Comparison of ENCODE assay signal across 26 mouse cellular contexts in genomic region chr10:93071753-93072152, GRCm38 (mm10). TPM values are rescaled to one million over a fixed set of nuclear protein-coding genes. Genes with fewer than 3 reads are reported as not detected.
DNase-seq lines count a peak whose midpoint lies in the region; ATAC-seq and TF ChIP-seq lines count a peak whose summit lies in the region.
"Had no signal": no experiment of that assay in that cellular context is flagged by ENCODE, and none has a peak within 500 bp of the region (broad histone marks: within the 10 kb centered on the region; RNA-seq: fewer than 3 reads in every experiment).

No protein-coding gene starts in this region.

- no peak for DNase-seq in frontal cortex, postnatal 10 days (ENCODE audit: low spot score in 2 of 2)
- DNase-seq in left cerebral cortex, postnatal 25 days (ENCODE audit: low spot score in 2 of 2) = peak; percentile 50 to 80
- no peak for DNase-seq in left cerebral cortex, postnatal 4 days
- peak; percentile 52 to 65 for DNase-seq in layer of hippocampus, adult 2 months (ENCODE audit: low spot score in 2 of 2)
- DNase-seq: adrenal gland, postnatal 14 days; B cell, adult 2 months; cerebellum, adult 9-11 months; heart, adult 18-20 months; kidney, adult 9 months; kidney, postnatal 36 days; thymus, postnatal 25 days had no signal

- H3K27me3 ChIP-seq in C2C12 (ENCODE audit: control insufficient read depth, insufficient read depth, insufficient read length) = no peaks in the 10 kb centered on the region
- H3K27me3 ChIP-seq: embryonic facial prominence, embryonic 15.5 days; heart, embryonic 15.5 days; limb, embryonic 12.5 days; neural tube, embryonic 13.5 days; Patski had no signal

- intact Hi-C loops in left cerebral cortex, postnatal 25 days (cut with DNase I) = loop anchor here (10.0 kb wide), 1 partner anchor 203 kb away; no protein-coding TSS in a partner anchor
- intact Hi-C loops in left cerebral cortex, postnatal 4 days (cut with DNase I) = loop anchor here (10.0 kb wide), 2 partner anchors 93 to 213 kb away; partner anchors contain the start of gene Cdk17

- H3K79me3 ChIP-seq in C2C12 (ENCODE audit: low read depth) = no peaks in the 10 kb centered on the region

- no peaks in the 10 kb centered on the region for H3K79me2 ChIP-seq in C2C12 (ENCODE audit: control insufficient read depth, insufficient read depth)

- no peak overlapping the region for H3ac ChIP-seq in C2C12 (ENCODE audit: control insufficient read depth, insufficient read length, low read depth)

- no peak overlapping the region for H3K4me3 ChIP-seq in C2C12 (ENCODE audit: insufficient read depth, poor library complexity, severe bottlenecking)
- no peak overlapping the region for H3K4me3 ChIP-seq in layer of hippocampus, adult 2 months
- H3K4me3 ChIP-seq: embryonic facial prominence, embryonic 15.5 days; forebrain, embryonic 13.5 days; heart, embryonic 15.5 days; limb, embryonic 12.5 days; midbrain, embryonic 10.5 days; neural tube, embryonic 13.5 days had no signal

- H3K36me3 ChIP-seq in C2C12 (ENCODE audit: control insufficient read depth, insufficient read depth) = no peaks in the 10 kb centered on the region
- H3K36me3 ChIP-seq: embryonic facial prominence, embryonic 15.5 days; heart, embryonic 15.5 days; limb, embryonic 12.5 days; midbrain, embryonic 10.5 days; neural tube, embryonic 13.5 days had no signal

- peak overlapping the region; percentile 46; the same call in 1 of the 2 replicates for H3K27ac ChIP-seq in layer of hippocampus, adult 2 months
- H3K27ac ChIP-seq: embryonic facial prominence, embryonic 15.5 days; forebrain, embryonic 13.5 days; heart, embryonic 15.5 days; limb, embryonic 12.5 days; midbrain, embryonic 10.5 days; neural tube, embryonic 13.5 days; stomach, postnatal 0 days had no signal

- TF ChIP-seq CTCF in C2C12 (IDR thresholded peaks at IDR 0.05; ENCODE audit: control insufficient read depth, insufficient read depth, insufficient read length) = no peak
- TF ChIP-seq CTCF in layer of hippocampus, adult 2 months (conservative IDR thresholded peaks at IDR 0.05) = no peak

- peak; percentile 41 for ATAC-seq in frontal cortex, adult (ENCODE audit: low TSS enrichment)
- no peak for ATAC-seq in monocyte, adult 5-6 weeks (replicated peaks; ENCODE audit: insufficient number of reproducible peaks, low FRiP score, low TSS enrichment, poor library complexity, severe bottlenecking)
- ATAC-seq in erythroid progenitor cell, adult 5-6 weeks (replicated peaks; ENCODE audit: low FRiP score, poor library complexity, severe bottlenecking) = no peak
- ATAC-seq: activated CD4-positive, CD25-positive, alpha-beta regulatory T cell, adult 4 months; forebrain, embryonic 13.5 days; inflammation-experienced regulatory T-cells, adult 6 months; Patski had no signal

TF ChIP-seq in C2C12, 6 proteins besides CTCF, POLR2A, EP300 and RAD21:
- TF ChIP-seq MYOD1 (IDR thresholded peaks at IDR 0.05; ENCODE audit: control insufficient read depth, insufficient read length, low read depth) (peak; percentile 85), CEBPB (IDR thresholded peaks at IDR 0.05; ENCODE audit: low read depth) (no peak), MYOG (IDR thresholded peaks at IDR 0.05; ENCODE audit: control insufficient read depth, extremely low read depth, insufficient read length) (no peak)
TF ChIP-seq in C2C12: peak in this region for 1.

RNA-seq across cellular contexts. Expression of gene Cfap54, which starts 9.7 kb away (rescaled TPM):
- 10 to 100 TPM; 17.3 to 18.9 TPM for total RNA-seq in left cerebral cortex, postnatal 25 days (2021)
- total RNA-seq in left cerebral cortex, postnatal 4 days (2021) = 10 to 100 TPM in 1 of 2 experiments, 1 to 10 TPM in 1; 9.8 to 12.1 TPM
- polyA plus RNA-seq in C2C12 (2012; fragmentation: generic; extraction: Trizol) = 0.01 TPM
- total RNA-seq in layer of hippocampus, adult 2 months (2021) = 10 to 100 TPM; 20.7 to 22.9 TPM
- total RNA-seq in monocyte, adult 5-6 weeks (2017) = 0.32 to 1.0 TPM (median 0.58 TPM) in 3 replicates
- 2.2 TPM in 1 of 2 replicates, not detected in the other for total RNA-seq in erythroid progenitor cell, adult 5-6 weeks (2015; ENCODE audit: low replicate concordance)
- total RNA-seq in erythroid progenitor cell, adult 5-6 weeks (2017; ENCODE audit: low replicate concordance) = 3.6 TPM in 1 of 2 replicates, not detected in the other
- polyA plus RNA-seq: liver, embryonic 16.5 days; stomach, postnatal 0 days had no signal

Comparison
In these comparisons a context has a peak if more than half of its experiments do, and no peak if none do; other contexts are left out.
1. DNase-seq: peak in left cerebral cortex, postnatal 25 days (2 of 2) and layer of hippocampus, adult 2 months (2 of 2); none in frontal cortex, postnatal 10 days (0 of 2) and left cerebral cortex, postnatal 4 days (single experiment).